Mouse (Mus musculus): ENCODE results near the gene Krtap16-1. TPM values are rescaled to one million over a fixed set of nuclear protein-coding genes. Genes with fewer than 3 reads are reported as not detected.
A peak's percentile ranks its signal among the peaks of the same experiment; 100 is the strongest.

Krtap16-1 gene
- total RNA-seq (2021), result not detected
- long read RNA-seq, experiment 1, result 0 reads
- long read RNA-seq, experiment 2, result 0 reads

- DNase-seq, result no peak
These were observed at the start of gene Krtap16-1 for GRCm38 (mm10) chr11:99986180-99986647. Krtap16-1 (minus strand) TSS chr11:99986597.

- no peak for DNase-seq
These were observed 43.4 kb upstream of the Krtap16-1 start, which contains the start of gene Krt33b for GRCm38 (mm10) chr11:100029768-100030167. Krt33b (minus strand) TSS chr11:100029868.

GRCm38 (mm10) chr11:100021438-100021837 is 35.0 kb upstream of the Krtap16-1 start:
- no peak for DNase-seq

DNA sequence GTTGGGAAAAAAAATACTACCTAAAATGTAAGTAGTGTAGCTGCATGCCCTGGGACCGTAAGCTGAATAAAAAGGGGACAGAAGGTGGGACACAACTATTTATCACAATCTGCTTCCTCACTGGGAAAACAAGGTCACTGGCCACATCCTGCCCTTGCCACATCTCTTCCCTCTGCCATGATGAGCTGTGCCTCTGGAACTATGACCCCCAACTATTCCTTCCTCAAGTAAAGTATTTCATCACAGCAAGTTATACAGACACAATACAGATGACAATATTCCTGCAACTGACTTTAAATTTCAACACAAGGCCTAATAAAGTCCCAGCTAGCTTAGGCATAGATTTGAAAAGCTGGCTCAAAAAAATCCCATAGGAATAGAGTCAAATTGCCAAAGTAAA is 33.1 kb upstream of the Krtap16-1 start:
- no peak for DNase-seq

GRCm38 (mm10) chr11:100016112-100016511 is 29.7 kb upstream of the Krtap16-1 start, which contains the start of gene Krt33a:
Krt33a (minus strand) TSS chr11:100016212.
- DNase-seq, result no peak

DNA sequence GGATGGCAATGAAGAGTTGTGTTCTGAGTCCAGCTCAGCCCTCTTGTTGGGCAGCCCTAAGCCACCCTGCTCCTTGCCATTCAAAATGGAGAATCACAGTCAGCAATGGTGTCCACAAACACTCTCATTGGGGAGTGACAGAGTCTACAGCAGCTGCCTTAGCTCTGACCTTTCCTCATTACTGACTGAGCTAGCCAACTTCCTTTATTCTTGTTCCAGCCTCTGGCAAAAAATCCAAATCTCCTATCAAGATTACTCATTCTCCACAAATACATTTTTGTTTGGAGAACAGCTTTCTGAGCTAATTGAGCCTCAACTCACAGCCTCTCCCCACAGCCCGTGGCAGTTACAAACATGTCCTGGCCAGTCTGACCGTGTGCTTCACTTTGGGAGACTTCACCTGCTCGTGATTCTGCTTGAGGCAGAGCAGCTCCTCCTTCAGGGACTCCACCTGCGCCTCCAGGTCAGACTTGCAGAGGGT is 27.3 kb upstream of the Krtap16-1 start:
- no peak for DNase-seq

- no peak for DNase-seq
These were observed 24.3 kb upstream of the Krtap16-1 start for GRCm38 (mm10) chr11:100010682-100011081.

DNA sequence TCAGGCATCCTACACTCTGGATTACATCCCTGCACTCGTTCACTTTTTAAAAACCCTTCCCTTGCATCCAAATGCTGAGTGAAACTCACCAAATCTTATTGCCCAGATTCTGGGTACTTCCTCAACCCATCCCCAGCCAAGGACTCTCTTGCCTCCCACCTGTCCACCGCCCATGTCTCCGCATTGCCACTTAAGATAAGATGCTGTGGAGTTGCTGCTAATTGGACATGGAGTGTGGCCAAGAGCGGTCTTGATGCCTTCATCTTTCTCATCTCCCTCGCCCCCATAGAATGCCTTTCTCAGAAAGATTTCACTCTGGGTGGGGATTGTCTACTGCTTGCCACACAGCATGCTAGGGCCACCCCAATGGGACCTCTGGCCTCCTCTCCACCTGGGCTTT is 21.9 kb upstream of the Krtap16-1 start:
- DNase-seq, result no peak

DNA sequence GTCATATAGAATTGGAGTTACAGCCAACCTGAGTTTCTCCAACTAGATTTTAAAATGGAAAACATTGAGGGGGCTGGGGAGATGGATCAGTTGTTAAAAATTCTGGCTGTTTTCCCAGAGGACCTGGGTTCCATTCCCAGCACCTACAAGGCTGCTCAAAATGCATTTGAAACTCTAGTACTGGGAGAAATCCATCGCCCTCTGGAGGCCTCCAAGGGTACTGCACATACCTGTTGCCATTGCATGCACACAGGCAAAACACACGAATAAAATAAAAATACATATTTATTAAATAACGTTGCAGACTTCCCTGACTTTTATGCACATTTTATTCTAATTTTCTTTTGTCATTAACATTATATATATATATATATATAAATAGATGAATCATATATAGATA is 20.2 kb upstream of the Krtap16-1 start:
- no peak for DNase-seq

GRCm38 (mm10) chr11:100005905-100006304 is 19.5 kb upstream of the Krtap16-1 start:
- no peak for DNase-seq

- DNase-seq, result peak; percentile 8 to 62
These were observed 18.4 kb upstream of the Krtap16-1 start for GRCm38 (mm10) chr11:100004846-100005245.

GRCm38 (mm10) chr11:99999091-99999490 is 12.7 kb upstream of the Krtap16-1 start:
- DNase-seq, result no peak

DNA sequence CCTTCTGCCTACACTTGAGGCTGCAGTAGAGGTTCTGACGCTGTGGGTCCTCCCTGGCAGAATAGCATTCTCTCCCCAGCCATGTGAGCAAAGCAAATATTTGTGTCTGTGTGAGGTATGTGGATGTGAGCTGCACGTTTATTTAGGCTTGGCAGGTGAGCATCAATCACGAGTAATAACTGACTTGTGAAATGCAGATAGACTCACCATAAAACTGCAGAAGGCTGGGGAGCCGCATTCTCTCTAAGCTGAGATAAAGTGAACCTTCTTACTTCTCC is 7.9 kb upstream of the Krtap16-1 start:
- no peak for DNase-seq

GRCm38 (mm10) chr11:99993620-99994383 is 7.4 kb upstream of the Krtap16-1 start, which contains the start of gene Krtap17-1:
Krtap17-1 (minus strand) TSS chr11:99993994.
- DNase-seq, result no peak

DNA sequence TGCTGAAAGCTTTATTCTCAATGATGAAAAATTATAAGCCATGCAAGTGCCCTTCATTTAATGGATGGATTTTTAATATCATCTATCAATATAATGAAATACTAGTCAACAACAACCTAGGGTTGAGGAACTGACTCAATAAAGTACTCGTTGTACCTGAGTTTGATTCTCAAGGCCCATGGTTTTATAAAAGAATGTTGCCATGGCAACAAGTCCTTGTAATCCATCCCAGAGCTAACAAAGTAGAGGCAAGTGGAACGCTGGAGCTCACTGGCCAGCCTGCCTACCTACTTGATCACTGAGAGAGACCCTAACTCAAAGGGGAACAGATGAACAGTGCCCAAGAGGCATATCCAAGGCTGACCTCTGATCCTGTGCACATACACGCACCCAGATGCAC is 4.2 kb upstream of the Krtap16-1 start:
- no peak for DNase-seq

DNA sequence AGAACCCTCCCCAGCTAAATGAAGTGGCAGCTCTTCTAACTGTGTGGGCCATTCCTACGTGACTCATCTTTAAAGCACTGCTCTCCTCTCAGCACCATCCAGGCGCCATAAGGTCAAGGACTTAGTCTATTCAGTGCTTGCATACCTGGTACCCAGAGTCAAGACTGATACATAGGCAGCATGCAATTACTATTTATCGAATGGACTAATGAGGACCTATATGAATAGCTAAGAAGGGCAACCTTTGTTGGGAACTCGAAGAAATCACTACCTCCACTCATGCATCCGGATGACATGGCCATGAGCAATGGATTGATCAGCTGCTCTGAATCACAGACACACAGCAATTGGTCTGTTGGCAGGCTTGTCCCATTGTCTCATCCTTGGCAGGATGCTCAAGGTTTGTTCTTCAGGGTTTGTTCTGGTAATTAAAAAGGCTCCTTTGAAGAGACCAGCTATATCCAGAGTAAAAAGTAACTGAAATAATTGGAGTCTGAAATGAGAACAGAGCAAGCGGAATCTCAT is 3.5 kb upstream of the Krtap16-1 start:
- no peak for DNase-seq

- no peak for DNase-seq
These were observed 2.1 kb upstream of the Krtap16-1 start for GRCm38 (mm10) chr11:99988530-99988929.

DNA sequence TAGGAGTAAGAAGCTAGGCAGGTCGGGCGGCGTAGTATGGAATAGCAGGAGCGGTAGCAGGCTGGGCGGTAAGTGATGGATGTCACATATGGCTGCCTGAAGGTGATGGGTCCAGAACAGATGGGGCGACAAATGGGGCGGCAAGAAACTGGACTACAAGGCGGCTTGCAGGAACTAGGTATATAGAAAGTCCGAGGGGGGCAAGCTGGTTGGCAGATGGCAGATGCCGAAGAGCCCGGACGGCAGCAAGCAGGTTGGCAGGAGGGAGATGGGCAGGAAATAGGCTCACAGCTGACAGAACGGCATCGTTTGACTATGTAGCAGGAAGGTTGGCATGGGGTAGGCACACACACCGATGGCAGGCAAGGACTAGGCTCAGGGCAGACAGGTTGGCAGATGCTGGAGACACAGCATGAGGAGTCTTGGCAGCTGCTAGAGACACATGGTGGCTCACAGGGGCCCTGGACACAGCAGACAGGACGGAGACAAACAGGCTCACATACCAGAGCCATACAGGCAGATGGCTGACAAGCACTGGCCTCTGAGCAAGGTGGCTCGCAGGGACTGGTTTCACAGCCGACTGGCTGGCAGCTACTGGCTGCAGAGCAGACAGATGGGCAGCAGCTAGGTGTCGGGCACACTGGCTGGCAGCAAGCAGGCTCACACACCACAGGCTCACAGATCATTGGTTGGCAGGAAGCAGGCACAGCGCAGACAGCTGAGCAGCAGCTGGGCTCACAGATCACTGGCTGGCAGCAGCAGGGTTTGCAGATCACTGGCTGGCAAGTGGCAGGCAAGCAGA is 905 bp downstream of the Krtap16-1 start:
- peak in 1 of 2 experiments; percentile 22 for DNase-seq

GRCm38 (mm10) chr11:99983442-99983841 is 3.0 kb downstream of the Krtap16-1 start:
- no peak for DNase-seq

DNA sequence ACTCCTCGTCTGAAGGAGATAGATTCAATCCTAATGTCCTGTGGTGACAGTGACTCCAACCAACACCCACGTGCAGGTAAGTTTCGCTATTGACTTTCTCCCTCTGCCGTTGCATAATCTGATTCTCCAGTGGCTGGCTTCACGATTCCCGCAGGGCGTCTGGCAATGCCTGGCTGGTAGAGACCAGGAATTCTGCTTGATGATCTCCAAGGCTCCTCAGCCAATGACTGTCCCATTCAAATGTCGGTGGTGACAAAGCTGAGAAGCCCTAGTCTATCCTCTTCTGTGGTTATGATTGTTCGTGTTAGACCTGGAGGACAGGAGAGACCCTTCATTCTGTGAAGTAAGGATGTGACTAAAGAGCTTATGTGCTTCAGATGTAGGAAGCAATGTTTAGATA is 3.7 kb downstream of the Krtap16-1 start:
- no peak for DNase-seq

- no peak for DNase-seq
These were observed 7.4 kb downstream of the Krtap16-1 start, which contains the start of gene Krtap29-1 for GRCm38 (mm10) chr11:99978953-99979352. Krtap29-1 (minus strand) TSS chr11:99979053.

DNA sequence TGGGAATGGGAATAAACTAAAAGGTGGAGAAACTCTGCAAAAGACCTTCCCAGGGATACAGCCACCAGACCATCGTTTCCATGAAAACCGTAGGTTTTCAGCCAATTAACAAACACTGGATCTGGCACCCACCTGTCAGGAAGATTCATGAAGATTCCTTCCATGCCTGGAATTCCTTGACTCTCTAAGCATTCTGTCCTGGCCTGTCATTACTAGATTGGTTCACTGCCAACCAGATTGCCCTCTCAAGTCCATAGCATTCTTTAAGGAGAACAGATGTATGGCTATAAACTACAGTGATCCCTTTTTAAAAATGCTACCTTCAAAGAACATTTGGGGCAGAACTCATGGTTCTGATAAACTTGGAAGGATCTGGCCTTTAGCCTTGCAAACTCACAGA is 20.4 kb downstream of the Krtap16-1 start:
- DNase-seq, result no peak

DNA sequence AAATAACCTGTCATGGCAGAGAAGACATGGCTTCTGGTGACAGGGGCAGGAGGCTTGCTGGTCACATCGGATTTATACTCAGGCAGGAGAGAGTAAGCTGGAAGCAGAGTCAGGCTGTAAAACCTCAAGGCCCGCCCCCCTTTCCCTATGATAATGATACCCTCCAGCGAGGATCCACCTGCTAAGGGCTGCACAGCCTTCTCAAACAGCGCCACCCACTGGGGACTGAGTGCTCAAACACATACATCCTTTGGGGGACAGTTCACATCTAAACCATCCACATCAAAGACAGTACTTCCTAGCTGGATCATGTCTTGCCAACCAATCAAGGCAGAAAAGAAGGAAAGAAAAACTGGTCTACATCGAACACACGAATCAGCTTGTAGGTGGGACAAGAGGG is 22.2 kb downstream of the Krtap16-1 start:
- no peak for DNase-seq
